Mouse (Mus musculus) G1E-ER4 (cell line): Measurements from ENCODE around the gene Ppp1cb. TPM values are rescaled to one million over a fixed set of nuclear protein-coding genes. Genes with fewer than 3 reads are reported as not detected.

Source experiments
- GATA1 ChIP-seq: IDR thresholded peaks from one replicate; pipeline ENCODE4 v1.8.0; 2012; ENCODE audit warnings: low read length, inconsistent platforms
- polyA plus RNA-seq: library from polyadenylated mRNA; stranded (reverse); fragments of >175 nt; gene quantifications from 2 replicates; pipeline ENCODE4 v1.2.3, GENCODE M21; 2012

Gene Ppp1cb
- polyA plus RNA-seq, 1 experiment: 10.1 TPM

DNA sequence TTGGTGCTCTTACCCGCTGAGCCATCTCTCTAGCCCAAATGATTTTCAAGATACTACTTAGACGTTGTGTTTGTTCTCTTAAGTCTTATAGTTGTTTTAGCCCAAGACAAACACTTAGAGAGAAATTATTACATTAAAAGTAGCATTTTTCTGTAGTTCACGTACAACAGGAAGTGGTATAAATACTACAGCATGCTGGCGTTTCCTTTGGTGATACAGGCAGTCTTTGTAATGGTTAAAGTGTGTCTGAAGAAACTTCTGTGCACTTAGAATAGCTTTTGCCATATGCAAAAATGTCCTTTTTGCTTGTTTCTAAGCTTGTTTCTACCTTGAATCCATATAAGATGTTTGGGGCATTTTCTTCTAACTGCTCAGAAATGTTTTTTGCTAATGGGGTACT is 20.3 kb downstream of the Ppp1cb start:
- TF ChIP-seq GATA1: no peak

DNA sequence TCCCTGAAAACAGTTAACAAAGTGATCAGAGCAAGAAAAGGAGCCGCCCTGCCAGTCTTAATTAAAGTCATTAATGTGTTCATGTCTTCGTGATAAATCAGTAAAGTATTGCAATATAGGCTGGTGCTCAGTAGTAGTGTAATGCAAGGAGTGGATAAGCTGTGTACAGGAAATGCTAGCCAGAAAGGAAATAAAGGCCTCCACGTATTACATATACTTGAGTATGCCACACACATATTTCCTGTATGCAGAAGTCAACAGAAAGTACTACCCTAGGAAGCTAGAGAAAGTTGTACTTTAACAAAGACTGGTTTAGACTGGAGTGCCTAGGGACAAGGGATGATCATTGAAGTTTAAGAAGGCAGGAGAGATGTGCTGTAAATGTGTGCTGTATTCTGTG is 26.8 kb downstream of the Ppp1cb start:
- TF ChIP-seq GATA1: no peak

GRCm38 (mm10) chr5:32488044-32488443 is 29.4 kb downstream of the Ppp1cb start:
- no peak for TF ChIP-seq GATA1

DNA sequence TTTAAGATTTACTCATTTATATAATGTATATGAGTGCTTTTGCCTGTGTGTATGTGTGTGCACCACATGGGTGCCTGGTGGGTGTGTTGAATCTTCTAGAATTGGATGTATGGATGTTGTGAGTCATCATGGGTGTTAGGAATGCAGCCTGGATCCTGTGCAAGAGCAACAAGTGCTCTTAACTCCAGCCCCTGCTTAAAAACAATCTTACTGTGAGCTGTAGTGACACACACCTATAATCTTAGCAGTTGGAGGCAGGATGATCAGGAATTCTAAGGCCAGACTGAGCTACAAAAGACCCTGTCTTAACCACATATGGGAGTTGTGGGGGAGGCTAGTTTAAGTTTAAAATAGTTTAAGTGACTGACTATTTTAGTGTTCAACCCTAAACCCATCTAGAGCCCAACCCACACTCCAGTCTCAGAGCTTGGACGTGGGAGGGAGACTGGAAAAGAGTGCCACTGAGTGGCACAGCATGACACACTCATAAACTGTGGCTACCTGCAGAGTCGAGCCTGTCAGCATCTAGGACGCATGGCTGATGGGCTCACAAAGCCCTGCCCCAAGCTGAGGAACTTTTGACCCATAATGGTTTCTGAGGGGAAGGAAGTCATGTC is 35.5 kb downstream of the Ppp1cb start:
- TF ChIP-seq GATA1: no peak

GRCm38 (mm10) chr5:32508766-32509165 is 50.1 kb downstream of the Ppp1cb start:
- TF ChIP-seq GATA1: no peak

DNA sequence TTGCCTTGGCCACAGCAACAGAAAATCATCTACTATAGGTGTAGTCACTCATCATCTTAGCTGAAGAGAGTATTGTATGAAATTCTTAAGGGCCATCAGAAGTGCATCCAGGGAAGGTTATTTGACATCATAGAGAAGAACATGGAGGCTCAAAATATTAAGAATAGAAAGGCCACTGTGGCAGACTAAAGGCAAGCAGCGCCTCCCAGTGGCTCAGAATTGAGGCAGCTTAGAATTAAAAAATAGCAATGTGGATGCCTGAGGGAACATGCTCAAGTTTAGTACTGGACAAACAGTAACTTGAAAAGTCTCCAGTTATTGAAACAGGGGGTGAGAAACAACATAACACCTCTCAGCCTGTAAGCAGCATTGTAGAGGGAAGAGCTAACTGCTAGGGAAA is 61.7 kb downstream of the Ppp1cb start:
- TF ChIP-seq GATA1: no peak

DNA sequence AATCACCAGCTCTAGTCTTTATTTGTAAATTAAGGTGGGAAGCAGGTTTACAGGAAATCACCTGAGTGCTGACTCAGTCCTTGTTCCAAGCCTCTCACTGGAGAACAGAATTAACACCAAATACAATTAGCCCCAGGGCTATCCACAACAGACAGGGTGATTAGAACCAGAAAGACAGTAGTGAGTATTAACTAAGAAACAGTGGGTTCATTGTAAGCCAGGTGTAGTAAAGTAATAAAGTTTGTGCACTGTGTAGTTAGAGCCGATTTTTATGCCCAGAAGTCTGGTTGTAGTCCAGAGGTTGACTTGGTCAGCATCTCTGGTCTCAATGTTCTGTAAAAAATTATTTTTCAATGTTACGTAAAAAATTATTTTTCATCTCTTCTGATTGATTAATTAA is 90.8 kb downstream of the Ppp1cb start:
- no peak for TF ChIP-seq GATA1

- TF ChIP-seq GATA1: no peak
Measured at GRCm38 (mm10) chr5:32564697-32565096, 106.1 kb downstream of the Ppp1cb start.

Other genes with a start within 250 kb of the Ppp1cb start
- not detected in 2 replicates for gene Plb1, start 226.1 kb upstream of the Ppp1cb start, polyA plus RNA-seq
- 1.0 and 1.7 TPM in 2 replicates for gene Yes1, start 152.3 kb downstream of the Ppp1cb start, polyA plus RNA-seq